Mouse (Mus musculus): ENCODE measurements around the gene 2310022A10Rik.

2310022A10Rik gene

DNA sequence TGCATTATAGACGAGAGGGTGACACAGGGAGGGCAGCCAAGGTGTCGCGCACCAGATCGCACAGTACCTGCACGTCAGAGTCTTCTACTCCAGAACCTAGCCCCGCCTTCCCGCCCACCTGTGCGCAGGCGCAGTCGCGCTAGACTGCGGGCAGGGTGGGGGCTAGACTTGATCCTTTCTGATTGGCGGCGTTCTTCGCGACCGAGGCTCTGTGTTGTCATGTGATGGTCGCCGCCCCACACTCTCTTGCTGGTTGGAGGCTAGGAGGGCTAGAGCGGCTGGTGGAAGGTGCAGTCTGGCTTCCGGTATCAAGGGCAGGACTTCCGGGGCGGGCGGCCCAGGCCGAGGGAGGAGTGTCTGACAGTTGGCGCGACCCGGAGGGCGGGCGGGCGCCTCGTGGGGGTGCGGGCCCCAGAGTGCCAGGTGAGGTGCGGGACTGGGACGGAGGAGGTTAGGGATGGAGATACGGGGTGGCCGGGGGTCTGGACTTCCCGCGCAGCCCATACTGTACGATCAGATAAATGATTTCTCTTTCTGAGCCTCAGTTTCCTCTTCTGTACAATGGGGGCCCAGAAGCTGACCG lies at the start of gene 2310022A10Rik, which contains the start of gene Pld3:
2310022A10Rik (plus strand) TSS at position 303 of the 583 bp plus-strand sequence.
Pld3 (minus strand) TSS at position 288 of the 583 bp plus-strand sequence.
- peak; percentile 94 for DNase-seq (ENCODE audit: low spot score)

DNA sequence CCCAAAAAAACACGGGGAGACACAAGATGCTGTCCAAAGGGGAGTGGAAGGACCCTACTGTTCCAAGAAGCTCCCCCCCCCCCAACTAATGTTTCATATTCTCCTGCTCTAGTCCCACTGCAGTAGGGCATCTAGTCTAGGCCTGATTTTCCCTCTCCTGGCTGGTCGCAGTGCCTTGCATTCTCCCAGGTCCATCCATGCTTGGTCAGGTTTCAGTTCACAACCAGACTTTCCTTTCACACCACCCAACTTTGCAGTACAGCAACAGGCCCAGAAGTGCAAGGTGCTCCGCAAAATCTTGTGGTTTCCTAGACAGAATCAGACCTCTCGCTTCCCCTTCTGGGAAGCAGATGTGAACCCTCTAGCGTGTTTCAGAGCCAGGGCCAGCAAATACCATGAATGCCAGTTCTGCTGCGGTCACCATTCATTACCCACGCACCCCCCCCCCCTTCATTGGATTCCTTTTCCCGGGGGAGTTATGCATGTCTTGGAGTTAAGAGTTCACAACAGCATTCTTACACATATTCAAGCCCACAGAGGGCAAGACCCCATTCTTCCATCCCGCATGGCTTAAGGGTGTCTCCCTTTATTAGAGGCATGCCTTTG lies 46.2 kb upstream of the 2310022A10Rik start:
- no peak for DNase-seq (ENCODE audit: low spot score)

DNA sequence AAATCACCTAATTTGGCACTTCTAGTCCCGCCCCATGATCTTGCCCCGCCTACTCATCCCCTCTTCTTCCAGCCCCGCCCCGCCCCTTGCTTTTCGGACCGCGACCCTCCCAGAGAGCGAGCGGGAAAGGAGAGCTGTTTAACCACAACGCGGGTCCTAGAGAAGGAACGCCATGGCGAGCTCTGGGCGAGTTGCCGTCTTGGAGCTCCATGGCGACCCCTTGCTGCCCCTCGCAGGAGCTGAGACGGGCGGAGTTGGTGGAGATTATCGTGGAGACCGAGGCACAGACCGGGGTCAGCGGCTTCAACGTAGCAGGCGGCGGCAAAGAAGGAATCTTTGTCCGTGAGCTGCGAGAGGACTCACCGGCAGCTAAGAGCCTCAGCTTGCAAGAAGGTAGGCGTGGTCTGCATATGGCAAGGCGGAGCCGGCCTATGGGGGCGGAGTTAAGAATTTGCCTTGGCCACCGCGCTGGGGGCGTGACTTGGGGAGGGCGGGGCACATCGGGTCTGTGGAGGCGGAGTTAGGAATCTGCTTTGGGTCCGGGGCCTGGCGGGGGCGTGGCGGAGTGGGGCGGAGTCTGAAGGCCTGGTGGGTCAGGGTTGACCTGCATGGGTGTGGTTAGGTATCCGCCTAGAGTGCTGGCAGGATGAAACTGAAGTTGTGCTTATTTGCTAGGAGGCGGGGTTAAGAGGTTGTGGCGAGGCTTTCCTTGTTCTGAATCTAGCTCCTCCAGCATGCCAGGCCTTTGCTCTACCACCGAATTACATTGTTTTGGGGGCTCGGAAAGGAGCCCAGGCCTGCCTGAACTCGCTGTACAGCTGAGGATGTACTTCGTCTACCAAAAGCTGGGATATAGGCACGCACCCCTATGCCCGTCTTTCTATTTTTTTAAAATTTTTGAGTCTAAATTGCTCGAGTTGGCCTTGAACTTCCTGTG lies 45.1 kb upstream of the 2310022A10Rik start:
- DNase-seq (ENCODE audit: low spot score), result peak; percentile 99

DNA sequence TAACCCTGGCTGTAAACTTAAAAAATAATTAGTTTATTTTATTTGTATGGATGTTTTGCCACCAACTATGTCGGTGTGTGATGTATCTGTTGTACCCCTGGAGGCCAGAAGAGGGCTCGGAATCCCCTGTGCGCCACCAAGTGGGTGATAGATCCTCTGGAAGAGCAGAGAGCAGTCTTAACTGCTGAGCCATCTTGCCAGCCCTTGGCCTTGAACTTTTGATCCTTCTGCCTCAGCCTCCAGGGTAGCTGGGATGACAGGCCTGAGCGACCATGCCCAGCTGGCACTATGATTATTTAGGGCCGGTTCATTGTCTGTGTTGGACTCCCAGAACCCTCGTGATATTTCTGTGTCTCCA lies 44.4 kb upstream of the 2310022A10Rik start:
- DNase-seq (ENCODE audit: low spot score), result peak; percentile 71

DNA sequence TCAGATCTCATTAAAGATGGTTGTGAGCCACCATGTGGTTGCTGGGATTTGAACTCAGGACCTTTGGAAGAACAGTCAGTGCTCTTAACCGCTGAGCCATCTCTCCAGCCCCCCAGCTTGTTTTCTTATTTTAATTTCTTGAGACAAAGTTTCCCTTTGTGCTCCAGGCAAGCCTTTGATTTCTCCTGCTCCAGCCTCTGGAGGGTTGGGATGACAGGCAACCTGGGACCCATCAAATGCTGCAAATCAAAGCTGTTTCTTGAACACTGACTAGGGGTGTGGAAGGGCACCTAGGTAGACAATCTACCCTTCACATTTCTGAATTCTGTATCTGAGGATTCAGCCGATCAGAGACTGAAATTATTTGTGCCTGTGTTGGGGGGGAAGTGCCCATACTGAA lies 42.2 kb upstream of the 2310022A10Rik start:
- no peak for DNase-seq (ENCODE audit: low spot score)

DNA sequence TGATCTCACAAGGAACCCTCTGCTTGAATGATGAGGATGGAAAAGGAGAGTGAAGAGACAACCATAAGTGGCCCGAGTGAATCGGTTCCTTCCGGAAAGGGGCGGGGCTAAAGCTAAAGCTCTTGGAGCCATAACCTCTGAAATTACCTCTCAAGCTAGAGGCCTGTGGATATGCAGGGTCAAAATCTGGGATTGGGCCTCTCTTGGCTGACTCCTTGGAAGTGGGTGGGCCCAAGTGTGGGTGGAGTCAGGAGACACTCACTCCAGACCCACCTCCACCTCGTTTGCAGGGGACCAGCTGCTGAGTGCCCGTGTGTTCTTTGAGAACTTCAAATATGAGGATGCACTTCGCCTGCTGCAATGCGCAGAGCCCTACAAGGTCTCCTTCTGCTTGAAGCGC lies 38.1 kb upstream of the 2310022A10Rik start:
- DNase-seq (ENCODE audit: low spot score), result no peak

DNA sequence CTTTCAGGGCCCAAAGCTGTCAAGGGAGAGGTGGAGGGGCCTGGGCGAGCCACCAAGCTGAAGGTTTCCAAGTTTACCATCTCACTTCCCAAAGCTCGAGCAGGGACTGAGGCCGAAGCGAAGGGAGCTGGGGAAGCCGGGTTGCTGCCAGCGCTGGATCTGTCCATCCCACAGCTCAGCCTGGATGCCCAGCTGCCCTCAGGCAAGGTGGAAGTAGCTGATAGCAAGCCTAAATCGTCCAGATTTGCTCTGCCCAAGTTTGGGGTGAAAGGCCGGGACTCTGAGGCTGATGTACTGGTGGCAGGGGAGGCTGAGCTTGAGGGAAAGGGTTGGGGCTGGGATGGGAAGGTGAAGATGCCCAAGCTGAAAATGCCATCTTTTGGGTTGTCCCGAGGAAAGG lies 34.7 kb upstream of the 2310022A10Rik start:
- DNase-seq (ENCODE audit: low spot score), result no peak

DNA sequence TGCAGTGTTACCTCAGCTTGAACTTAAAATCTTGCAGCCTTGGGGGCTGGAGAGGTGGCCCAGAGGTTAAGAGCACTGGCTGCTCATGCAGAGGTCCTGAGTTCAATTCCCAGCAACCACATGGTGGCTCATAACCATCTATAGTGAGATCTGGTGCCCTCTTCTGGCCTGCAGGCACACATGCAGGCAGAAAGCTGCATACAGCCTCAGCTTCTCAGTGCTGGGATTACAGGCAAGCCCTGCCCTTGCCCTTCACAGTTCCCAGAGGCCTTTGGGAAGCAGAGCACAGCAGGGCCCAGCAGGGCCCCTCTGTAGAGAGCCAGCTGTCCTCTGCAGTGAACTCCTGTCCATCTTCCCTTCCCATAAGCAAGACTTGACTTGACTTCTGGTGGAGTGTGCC lies 32.9 kb upstream of the 2310022A10Rik start:
- DNase-seq (ENCODE audit: low spot score), result no peak

DNA sequence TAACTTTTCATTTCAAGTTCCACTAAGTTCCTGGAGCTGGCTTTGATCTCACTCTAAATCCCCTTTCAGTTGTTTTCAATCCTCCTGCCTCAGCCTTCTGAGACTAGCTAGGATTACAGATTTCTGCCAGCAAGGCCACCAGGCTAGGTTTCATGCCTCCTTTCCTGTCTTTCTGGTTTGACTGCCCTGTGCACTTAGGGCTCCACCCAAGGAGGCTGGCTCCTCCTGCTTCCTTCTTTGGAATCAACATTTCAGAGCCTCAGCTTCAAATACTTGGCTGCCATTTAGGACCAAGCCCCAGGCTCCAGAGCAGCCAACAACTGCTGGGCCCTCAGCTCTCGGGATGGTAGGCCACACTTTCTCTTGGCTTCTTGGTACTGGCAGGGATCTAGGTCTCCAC lies 32.4 kb upstream of the 2310022A10Rik start:
- DNase-seq (ENCODE audit: low spot score), result no peak

DNA sequence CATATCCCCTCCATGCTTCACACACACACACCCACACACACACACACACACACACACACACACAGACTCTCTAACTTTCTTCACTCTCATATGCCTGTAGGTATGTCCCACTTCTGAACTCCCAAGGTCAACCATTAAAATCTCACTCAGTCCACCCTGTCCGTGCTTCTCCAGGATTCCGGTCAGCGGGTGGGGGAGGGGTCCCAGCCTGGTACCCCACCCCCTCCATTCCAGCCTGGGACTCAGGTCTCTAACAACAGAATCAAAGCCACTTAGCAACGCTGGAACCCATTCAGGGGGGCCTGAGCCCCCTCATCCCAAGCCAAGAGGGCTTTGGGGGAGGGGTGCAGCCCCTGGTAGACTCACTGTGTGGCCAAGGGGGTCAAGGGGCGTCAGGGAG lies 30.1 kb upstream of the 2310022A10Rik start, which contains the start of gene Hipk4:
Hipk4 (plus strand) TSS at position 301 of the 400 bp plus-strand sequence.
- DNase-seq (ENCODE audit: low spot score), result no peak

DNA sequence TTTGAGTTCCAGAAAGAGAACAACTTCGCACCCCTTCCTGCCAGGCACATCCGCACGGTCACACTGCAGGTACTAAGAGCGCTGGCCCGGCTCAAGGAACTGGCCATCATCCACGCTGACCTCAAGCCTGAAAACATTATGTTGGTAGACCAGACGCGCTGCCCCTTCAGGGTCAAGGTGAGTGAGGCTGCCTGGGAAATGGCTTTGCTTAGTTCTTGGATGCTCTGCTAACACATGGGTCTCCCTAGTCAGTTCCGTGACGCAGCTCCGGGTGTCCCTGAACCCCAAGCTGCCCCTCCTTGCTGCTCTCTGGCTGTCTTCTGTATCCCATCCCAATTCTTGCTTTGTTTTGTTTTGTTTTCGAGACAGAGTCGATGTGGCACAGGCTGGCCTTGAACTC lies 29.2 kb upstream of the 2310022A10Rik start:
- DNase-seq (ENCODE audit: low spot score), result no peak

DNA sequence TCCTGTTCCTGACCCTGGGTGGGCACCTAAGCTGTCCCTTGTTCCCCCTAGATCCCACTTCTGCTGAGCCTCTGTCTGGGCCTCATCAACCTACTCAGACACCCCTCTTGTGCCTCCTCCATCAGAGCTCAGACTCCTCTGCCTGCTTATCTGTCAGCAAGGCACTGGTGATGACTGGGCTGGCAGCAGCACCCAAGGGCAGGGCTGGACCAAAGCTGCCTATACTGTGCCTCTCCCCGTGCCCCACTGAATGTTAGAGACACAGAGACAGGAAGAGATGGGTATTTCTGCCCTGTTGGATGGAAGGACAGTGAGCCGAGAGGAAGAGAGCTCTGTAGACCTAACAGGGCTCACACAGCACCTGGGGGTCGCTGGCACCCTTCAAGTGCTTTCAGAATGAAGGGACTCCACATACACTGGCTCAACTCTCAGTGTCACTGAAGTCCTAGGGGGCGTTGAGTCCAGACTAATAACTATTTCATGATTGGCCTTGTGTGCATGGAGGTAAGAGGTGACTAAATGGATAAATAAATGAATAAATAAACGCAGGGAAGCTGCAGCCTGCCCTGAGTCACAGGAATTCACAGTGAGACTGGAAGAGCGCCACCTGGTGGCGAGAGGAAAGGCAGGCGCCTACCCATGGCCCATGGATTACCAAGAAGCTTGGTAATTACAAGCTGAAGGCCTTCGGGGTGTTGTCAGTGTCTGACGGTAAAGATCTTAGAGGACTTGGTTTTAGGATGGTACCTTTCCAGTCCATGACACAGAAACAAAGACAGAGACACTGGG lies 26.8 kb upstream of the 2310022A10Rik start:
- DNase-seq (ENCODE audit: low spot score), result peak; percentile 93

DNA sequence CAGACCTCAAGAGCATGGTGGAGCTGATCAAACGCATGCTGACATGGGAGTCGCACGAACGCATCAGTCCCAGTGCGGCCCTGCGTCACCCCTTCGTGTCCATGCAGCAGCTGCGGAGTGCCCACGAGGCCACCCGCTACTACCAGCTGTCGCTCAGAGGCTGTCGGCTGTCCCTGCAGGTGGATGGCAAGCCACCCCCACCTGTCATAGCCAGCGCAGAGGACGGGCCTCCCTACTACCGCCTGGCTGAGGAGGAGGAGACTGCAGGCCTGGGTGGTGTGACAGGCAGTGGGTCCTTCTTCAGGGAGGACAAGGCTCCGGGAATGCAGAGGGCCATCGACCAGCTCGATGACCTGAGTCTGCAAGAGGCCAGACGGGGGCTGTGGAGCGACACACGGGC lies 24.0 kb upstream of the 2310022A10Rik start:
- no peak for DNase-seq (ENCODE audit: low spot score)

DNA sequence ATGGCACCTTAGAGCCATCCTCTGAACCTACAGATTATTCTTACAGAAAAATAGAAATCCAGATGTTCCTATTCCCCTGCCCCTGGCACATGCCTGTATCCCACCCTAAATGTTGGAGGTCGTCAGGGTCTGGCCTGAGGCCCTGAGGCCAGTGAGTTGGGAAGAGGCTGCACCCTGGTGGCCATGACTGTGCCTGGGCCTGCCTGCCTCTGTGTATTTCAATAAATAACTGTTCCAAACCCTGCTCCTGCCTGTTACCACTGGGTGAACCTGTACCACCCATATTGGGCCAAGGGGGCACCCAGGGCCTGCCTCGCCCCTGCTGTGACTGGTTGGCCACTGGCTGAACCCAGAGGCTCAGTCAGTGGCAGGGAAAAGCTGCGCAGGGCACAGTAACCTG lies 22.1 kb upstream of the 2310022A10Rik start:
- no peak for DNase-seq (ENCODE audit: low spot score)

DNA sequence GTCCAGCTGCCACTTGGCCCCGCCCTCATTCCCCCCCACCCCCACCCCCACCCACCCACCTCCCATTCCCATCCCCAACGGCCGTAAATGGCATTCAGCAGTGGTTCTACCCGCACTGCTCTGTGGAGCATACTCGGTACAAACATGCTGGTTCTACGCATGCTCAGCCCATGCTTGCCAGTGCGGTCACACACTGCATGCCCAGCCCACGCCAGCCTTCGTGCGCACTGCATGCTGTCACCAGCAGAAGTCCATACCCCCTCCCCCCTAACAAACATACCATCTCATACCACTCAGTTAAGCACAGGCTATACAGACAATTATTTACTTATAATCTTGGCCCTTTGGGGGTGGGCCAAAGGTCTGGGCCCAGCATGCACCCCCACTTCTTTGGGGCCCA lies 21.3 kb upstream of the 2310022A10Rik start:
- no peak for DNase-seq (ENCODE audit: low spot score)

DNA sequence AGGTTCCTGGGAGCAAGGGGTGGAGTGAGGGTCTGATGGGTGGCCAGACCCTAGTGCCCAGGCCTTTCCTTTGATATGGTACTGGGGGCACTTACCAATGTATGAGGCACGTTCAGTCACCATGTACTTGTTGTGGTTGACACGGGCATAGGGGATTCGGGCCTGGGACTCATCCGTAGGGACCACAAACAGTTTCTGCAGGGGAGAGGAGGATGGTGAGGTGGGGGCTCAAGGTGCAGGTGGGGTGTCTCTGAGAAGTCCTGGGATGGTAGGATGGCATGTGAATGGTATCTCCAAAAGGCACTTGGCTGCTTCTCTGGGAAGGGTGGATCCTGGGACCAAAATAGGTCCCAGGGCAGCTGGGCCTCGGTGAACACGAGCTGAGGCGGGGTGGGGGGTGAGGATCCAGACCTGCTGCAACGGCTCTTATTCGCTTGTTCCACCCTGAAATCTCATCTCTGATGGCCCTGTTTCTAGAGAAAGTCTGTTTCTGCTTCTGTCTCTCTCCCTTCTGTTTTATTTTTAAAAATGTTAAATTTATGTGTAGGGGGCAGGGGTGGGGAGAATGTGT lies 20.5 kb upstream of the 2310022A10Rik start:
- DNase-seq (ENCODE audit: low spot score), result no peak

DNA sequence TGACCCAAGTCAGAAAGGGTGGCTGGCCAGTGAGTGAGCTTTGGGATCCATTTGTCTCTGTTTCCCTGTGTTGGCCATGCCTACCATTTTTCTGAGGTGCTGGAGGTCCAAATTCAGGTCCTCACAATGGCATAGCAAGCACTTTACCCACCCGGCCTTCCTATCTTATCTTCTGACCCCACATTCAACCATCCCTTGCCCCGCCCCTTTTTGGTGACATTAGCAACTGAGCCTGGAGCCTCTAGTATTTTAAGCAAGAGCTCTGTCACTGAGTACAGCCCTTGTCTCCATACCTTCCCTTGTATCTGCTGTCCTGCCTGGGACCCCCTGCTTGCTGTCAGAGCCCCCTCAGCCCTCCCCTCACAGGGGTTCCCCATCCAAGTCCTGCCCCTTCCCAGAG lies 17.6 kb upstream of the 2310022A10Rik start:
- no peak for DNase-seq (ENCODE audit: low spot score)

DNA sequence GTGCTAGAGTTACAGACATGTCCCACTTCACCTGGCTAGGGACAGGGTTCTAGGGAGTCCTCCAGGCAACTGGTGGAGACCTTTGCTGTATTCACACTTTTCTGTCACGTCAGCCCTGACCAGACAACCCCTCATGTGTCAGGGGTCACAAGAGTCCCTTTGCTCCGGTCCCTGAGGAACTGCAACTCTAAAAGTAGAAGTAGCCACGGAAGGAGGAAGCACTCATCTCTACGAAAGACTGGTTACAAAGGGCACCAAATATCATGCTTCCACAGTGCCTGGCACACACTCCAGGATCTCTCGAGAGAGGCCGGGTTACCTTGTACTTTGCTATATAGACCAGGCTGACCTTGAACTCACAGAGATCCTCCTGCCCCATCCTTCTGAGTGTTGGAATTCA lies 16.4 kb upstream of the 2310022A10Rik start:
- DNase-seq (ENCODE audit: low spot score), result no peak

DNA sequence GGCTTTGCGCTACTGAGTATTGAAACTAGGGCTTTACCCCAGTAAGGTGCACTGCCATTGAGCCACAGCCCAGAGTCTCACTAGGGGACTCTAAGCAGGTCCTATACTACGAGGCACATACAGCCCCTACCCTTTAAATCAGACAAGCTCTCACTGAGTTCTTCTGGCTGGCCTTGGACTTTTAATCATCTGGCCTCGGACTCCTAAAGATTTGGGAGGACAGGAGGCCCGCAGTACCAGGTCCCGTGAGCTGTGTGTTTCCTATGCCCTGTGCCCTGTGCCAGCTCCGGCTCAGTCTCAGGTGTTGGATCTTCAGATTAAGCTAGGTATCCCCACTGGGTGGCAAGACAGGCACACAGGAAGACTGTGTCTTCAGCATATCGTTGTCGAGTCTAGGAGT lies 15.0 kb upstream of the 2310022A10Rik start:
- DNase-seq (ENCODE audit: low spot score), result no peak

DNA sequence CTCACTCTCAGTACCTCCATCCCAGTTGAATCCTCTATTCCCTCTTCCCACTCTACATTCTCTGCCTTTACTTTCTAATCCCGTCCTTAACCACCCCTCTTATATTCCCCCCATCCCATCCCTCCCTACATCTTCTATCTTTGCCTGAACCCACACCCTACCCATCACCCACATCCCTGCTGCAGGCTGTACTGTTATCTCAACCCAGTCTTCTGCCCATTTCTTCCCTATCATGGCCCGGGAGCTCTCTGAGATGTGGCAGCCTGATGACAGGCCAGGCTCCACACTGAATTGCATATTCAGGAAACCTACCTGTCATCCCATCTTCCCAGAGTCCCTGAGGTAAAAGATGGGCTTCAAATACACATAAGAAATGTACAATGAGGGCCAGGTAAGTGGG lies 14.2 kb upstream of the 2310022A10Rik start:
- DNase-seq (ENCODE audit: low spot score), result no peak

DNA sequence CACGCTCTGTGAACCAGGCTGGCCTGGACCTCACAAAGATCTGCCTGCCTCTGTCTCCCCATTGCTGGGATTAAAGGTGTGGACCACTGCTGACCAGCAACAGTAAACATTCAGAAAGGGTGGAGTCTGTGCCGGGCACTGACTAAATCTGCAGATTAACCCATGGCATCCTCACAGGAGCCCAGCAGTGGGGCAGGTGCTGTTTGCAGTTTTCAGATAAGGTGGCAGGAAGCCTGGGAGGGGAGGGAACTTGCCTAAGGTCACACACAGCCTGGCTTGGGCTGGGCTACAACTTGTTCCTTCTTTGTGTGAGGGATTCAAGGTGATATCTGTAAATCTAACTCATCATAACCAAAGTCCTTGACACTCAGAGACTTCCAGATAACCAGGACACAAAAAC lies 12.5 kb upstream of the 2310022A10Rik start:
- DNase-seq (ENCODE audit: low spot score), result no peak

DNA sequence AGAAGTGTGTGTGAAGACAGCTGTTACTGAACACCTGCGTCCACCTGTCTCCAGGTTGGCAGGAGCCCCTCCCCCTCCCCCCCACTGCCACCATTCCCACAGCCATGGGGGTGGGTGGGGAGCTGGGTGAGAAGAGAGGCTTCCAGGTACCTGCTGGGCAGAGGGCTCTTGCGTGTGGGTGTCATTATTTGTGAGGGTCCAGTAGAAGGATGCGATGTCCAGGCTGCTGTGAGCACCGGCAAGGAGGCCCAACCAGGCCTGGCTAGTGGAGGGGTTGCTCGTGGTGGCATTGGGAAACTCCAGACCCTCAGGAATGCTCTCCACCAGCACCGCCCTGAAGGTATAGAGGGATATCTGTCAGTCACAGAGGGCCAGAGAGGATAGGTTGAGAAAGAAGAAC lies 12.1 kb upstream of the 2310022A10Rik start:
- no peak for DNase-seq (ENCODE audit: low spot score)
